Comparison of ENCODE assay signal across 8 mouse cellular contexts in the genomic region with DNA sequence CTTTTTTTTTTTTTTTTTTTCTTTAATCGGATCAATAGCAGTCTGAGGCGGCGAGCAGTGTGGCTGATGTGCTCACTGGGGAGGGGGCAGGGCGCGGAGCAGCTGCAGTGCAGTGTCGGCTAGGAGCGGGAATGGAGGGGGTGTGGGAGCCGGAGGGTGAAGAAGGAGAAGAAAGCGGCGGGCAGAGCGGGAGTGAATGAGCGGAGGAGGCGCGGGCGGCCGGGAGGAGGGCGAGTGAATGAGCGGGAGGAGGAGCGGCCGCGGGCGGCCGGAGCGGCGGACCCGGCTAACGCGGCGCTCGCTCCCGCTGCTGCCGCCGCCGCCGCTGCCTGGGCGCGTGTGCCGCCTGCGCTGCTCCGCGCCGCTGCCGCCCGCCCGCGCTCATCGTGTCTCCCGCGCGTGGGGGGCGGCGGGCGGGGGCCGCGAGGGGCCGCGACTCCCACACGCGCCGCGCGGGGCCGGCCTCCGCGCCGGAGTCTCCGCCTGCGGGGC. TPM values are rescaled to one million over a fixed set of nuclear protein-coding genes. Genes with fewer than 3 reads are reported as not detected.
DNase-seq lines count a peak whose midpoint lies in the region; ATAC-seq lines count a peak whose summit lies in the region.

Gene Nova1 (minus strand): TSS at position 74 of the 492 bp plus-strand sequence.

- H3K4me3 ChIP-seq in hindbrain, embryonic 14.5 days (replicated peaks; ENCODE audit: low read length), result peak within 1 kb of the TSS; percentile 93

- H3K4me1 ChIP-seq in hindbrain, embryonic 14.5 days (replicated peaks; ENCODE audit: control insufficient read depth, insufficient read depth, low read length), result peaks cover 13% of the 10 kb centered on the region; the same call in 1 of the 2 replicates

- H3K36me3 ChIP-seq in hindbrain, embryonic 14.5 days (replicated peaks; ENCODE audit: control insufficient read depth, insufficient read depth), result no peaks in the 10 kb centered on the region

- no peaks in the 10 kb centered on the region for H3K9me3 ChIP-seq in hindbrain, embryonic 14.5 days (ENCODE audit: control insufficient read depth, low read length)

- DNase-seq in adipocyte (ENCODE audit: low spot score), result peak; percentile 17
- peak; percentile 92 to 94 for DNase-seq in cerebellum, postnatal 10 days
- peak; percentile 60 for DNase-seq in gastrocnemius, adult 18-20 months (ENCODE audit: low spot score)
- DNase-seq in hindbrain, embryonic 14.5 days (ENCODE audit: low spot score), result no peak
- DNase-seq in left cerebral cortex, adult 18-20 months (ENCODE audit: low spot score in 2 of 2), result peak; percentile 74 to 78
- peak; percentile 39 for DNase-seq in lung, postnatal 25 days (ENCODE audit: low spot score)
- DNase-seq in right cerebral cortex, postnatal 25 days, result peak; percentile 76
- DNase-seq in c-Kit-positive CD71-positive TER-119-positive erythroid progenitor cells, embryonic 14.5 days (ENCODE audit: low spot score), result no peak

- peak within 1 kb of the TSS; percentile 100 for H3K27ac ChIP-seq in hindbrain, embryonic 14.5 days

- under 1% methylated on average over 24 of the region's 68 CpGs for WGBS in hindbrain, embryonic 14.5 days

- ATAC-seq in hindbrain, embryonic 14.5 days (ENCODE audit: low FRiP score), result peak; percentile 89

- no peaks in the 10 kb centered on the region for H3K27me3 ChIP-seq in hindbrain, embryonic 14.5 days (ENCODE audit: control insufficient read depth, insufficient read depth, low read length)

- H3K9ac ChIP-seq in hindbrain, embryonic 14.5 days, result peak within 1 kb of the TSS; percentile 100

- peak within 1 kb of the TSS; percentile 71 for H3K4me2 ChIP-seq in hindbrain, embryonic 14.5 days (replicated peaks)

RNA-seq across cellular contexts. Expression of gene Nova1, which starts in this region (rescaled TPM):
- 1 to 10 TPM; 3.1 to 3.3 TPM for total RNA-seq in gastrocnemius, adult 18-20 months (2021)
- polyA plus RNA-seq in hindbrain, embryonic 14.5 days (2014; fragmentation: Nextera tagmentation; extraction: Ambion mirVana), result 125 and 130 TPM in 2 replicates
- total RNA-seq in left cerebral cortex, adult 18-20 months (2021), result 10 to 100 TPM; 44.4 to 48.6 TPM

Comparison
In these comparisons a context has a peak if more than half of its experiments do, and no peak if none do; other contexts are left out.
1. RNA of gene Nova1 (total RNA-seq): 44.4 to 48.6 TPM in left cerebral cortex, adult 18-20 months; 3.1 to 3.3 TPM in gastrocnemius, adult 18-20 months; every median in the first group is over 10 times any median in the second.
2. DNase-seq: peak in adipocyte (single experiment), cerebellum, postnatal 10 days (2 of 2), gastrocnemius, adult 18-20 months (single experiment), left cerebral cortex, adult 18-20 months (2 of 2), lung, postnatal 25 days (single experiment) and right cerebral cortex, postnatal 25 days (single experiment); none in hindbrain, embryonic 14.5 days (single experiment) and c-Kit-positive CD71-positive TER-119-positive erythroid progenitor cells, embryonic 14.5 days (single experiment).